Mouse (Mus musculus): ENCODE data around the gene Olfr1357. TPM values are rescaled to one million over a fixed set of nuclear protein-coding genes. Genes with fewer than 3 reads are reported as not detected.

Olfr1357 gene
- polyA plus RNA-seq, 1 experiment from 2014 or later = not detected

GRCm38 (mm10) chr10:78576435-78577184 is 41.3 kb downstream of the Olfr1357 start:
- Histone ChIP-seq H3K36me3 (peaks cover 14% of the 10 kb centered on the region), H3K9me3 (no peaks in the 10 kb centered on the region), H3K27ac (no peak overlapping the region), H3K4me3 (no peak overlapping the region), H3K27me3 (no peaks in the 10 kb centered on the region), H3K4me1 (peaks cover 14% of the 10 kb centered on the region), H3K4me2 (no peak overlapping the region), H3K9ac (no peak overlapping the region)
- WGBS = 95% methylated on average over 16 of the region's 16 CpGs
- ATAC-seq (ENCODE audit: borderline replicate concordance, extremely low read depth, low FRiP score, low TSS enrichment) = no peak

- Histone ChIP-seq H3K36me3 (peaks cover 14% of the 10 kb centered on the region), H3K9me3 (no peaks in the 10 kb centered on the region), H3K27ac (peak overlapping the region; percentile 95; the same call in 1 of the 2 replicates), H3K4me1 (peaks cover 14% of the 10 kb centered on the region), H3K4me2 (peak overlapping the region; percentile 75), H3K4me3 (peak overlapping the region; percentile 72), H3K9ac (peak overlapping the region; percentile 61), H3K27me3 (no peaks in the 10 kb centered on the region)
- ATAC-seq (ENCODE audit: borderline replicate concordance, extremely low read depth, low FRiP score, low TSS enrichment) = no peak
- WGBS = 54% methylated on average over 2 of the region's 2 CpGs
Observed at GRCm38 (mm10) chr10:78575690-78576089, 42.2 kb downstream of the Olfr1357 start.

GRCm38 (mm10) chr10:78575105-78575632 is 42.7 kb downstream of the Olfr1357 start:
- WGBS = 10% methylated on average over 13 of the region's 13 CpGs
- Histone ChIP-seq H3K9ac (peak overlapping the region; percentile 61), H3K36me3 (peaks cover 12% of the 10 kb centered on the region), H3K4me3 (peak overlapping the region; percentile 72), H3K27me3 (no peaks in the 10 kb centered on the region), H3K4me2 (peak overlapping the region; percentile 75), H3K27ac (peak overlapping the region; percentile 95), H3K9me3 (no peaks in the 10 kb centered on the region), H3K4me1 (peaks cover 14% of the 10 kb centered on the region)
- no peak for ATAC-seq (ENCODE audit: borderline replicate concordance, extremely low read depth, low FRiP score, low TSS enrichment)

- H3K27ac ChIP-seq = peak within 1 kb of the TSS; percentile 95
- H3K9ac ChIP-seq = peak within 1 kb of the TSS; percentile 61
- H3K4me1 ChIP-seq = peaks cover 14% of the 10 kb centered on the region
- peak within 1 kb of the TSS; percentile 75 for H3K4me2 ChIP-seq
- peaks cover 7% of the 10 kb centered on the region; the same call in 1 of the 2 replicates for H3K36me3 ChIP-seq
- no peaks in the 10 kb centered on the region for H3K9me3 ChIP-seq
- peak; percentile 91 for ATAC-seq (ENCODE audit: borderline replicate concordance, extremely low read depth, low FRiP score, low TSS enrichment)
- H3K4me3 ChIP-seq = peak within 1 kb of the TSS; percentile 72
- H3K27me3 ChIP-seq = no peaks in the 10 kb centered on the region
- under 1% methylated on average over 51 of the region's 51 CpGs for WGBS
Observed at GRCm38 (mm10) chr10:78574250-78575104, 43.4 kb downstream of the Olfr1357 start, which contains the start of gene Ilvbl. Ilvbl (plus strand) TSS chr10:78574346.

GRCm38 (mm10) chr10:78573226-78573625 is 44.6 kb downstream of the Olfr1357 start:
- Histone ChIP-seq H3K36me3 (0 out of 2 replicates have a peak, but pooled peaks cover 2% of the 10 kb centered on the region), H3K4me1 (peaks cover 14% of the 10 kb centered on the region), H3K27me3 (no peaks in the 10 kb centered on the region), H3K27ac (no peak overlapping the region), H3K4me2 (no peak overlapping the region), H3K4me3 (no peak overlapping the region), H3K9me3 (no peaks in the 10 kb centered on the region), H3K9ac (no peak overlapping the region)
- WGBS = 75% methylated on average over 3 of the region's 3 CpGs
- ATAC-seq (ENCODE audit: borderline replicate concordance, extremely low read depth, low FRiP score, low TSS enrichment) = no peak

GRCm38 (mm10) chr10:78570897-78571296 is 47.0 kb downstream of the Olfr1357 start:
- Histone ChIP-seq H3K27me3 (no peaks in the 10 kb centered on the region), H3K4me1 (peaks cover 13% of the 10 kb centered on the region), H3K27ac (no peak overlapping the region), H3K4me3 (no peak overlapping the region), H3K4me2 (no peak overlapping the region), H3K9me3 (no peaks in the 10 kb centered on the region), H3K36me3 (no peaks in the 10 kb centered on the region), H3K9ac (no peak overlapping the region)
- 45% methylated on average over 2 of the region's 2 CpGs for WGBS
- ATAC-seq (ENCODE audit: borderline replicate concordance, extremely low read depth, low FRiP score, low TSS enrichment) = no peak

GRCm38 (mm10) chr10:78570416-78570815 is 47.5 kb downstream of the Olfr1357 start:
- Histone ChIP-seq H3K9ac (no peak overlapping the region), H3K4me2 (no peak overlapping the region), H3K27ac (no peak overlapping the region), H3K4me3 (no peak overlapping the region), H3K27me3 (no peaks in the 10 kb centered on the region), H3K4me1 (peaks cover 9% of the 10 kb centered on the region), H3K36me3 (no peaks in the 10 kb centered on the region), H3K9me3 (no peaks in the 10 kb centered on the region)
- no peak for ATAC-seq (ENCODE audit: borderline replicate concordance, extremely low read depth, low FRiP score, low TSS enrichment)
- 46% methylated on average over 6 of the region's 6 CpGs for WGBS

GRCm38 (mm10) chr10:78569686-78570085 is 48.2 kb downstream of the Olfr1357 start:
- 0 out of 2 replicates have a peak, but pooled peaks cover 5% of the 10 kb centered on the region for H3K4me1 ChIP-seq
- no peak overlapping the region for H3K9ac ChIP-seq
- H3K9me3 ChIP-seq = no peaks in the 10 kb centered on the region
- H3K4me2 ChIP-seq = no peak overlapping the region
- ATAC-seq (ENCODE audit: borderline replicate concordance, extremely low read depth, low FRiP score, low TSS enrichment) = no peak
- no peak overlapping the region for H3K27ac ChIP-seq
- no peak overlapping the region for H3K4me3 ChIP-seq
- no peaks in the 10 kb centered on the region for H3K27me3 ChIP-seq
- WGBS = 49% methylated on average over 3 of the region's 3 CpGs
- H3K36me3 ChIP-seq = no peaks in the 10 kb centered on the region

- no peaks in the 10 kb centered on the region for H3K27me3 ChIP-seq
- no peak for ATAC-seq (ENCODE audit: borderline replicate concordance, extremely low read depth, low FRiP score, low TSS enrichment)
- 62% methylated on average over 3 of the region's 3 CpGs for WGBS
- H3K4me1 ChIP-seq = 0 out of 2 replicates have a peak, but pooled peaks cover 5% of the 10 kb centered on the region
- H3K27ac ChIP-seq = no peak overlapping the region
- H3K4me3 ChIP-seq = no peak overlapping the region
- no peak overlapping the region for H3K9ac ChIP-seq
- no peaks in the 10 kb centered on the region for H3K36me3 ChIP-seq
- H3K9me3 ChIP-seq = no peaks in the 10 kb centered on the region
- no peak overlapping the region for H3K4me2 ChIP-seq
Observed at GRCm38 (mm10) chr10:78569191-78569590, 48.7 kb downstream of the Olfr1357 start.

- H3K4me2 ChIP-seq = no peak overlapping the region
- no peaks in the 10 kb centered on the region for H3K4me1 ChIP-seq
- no peak overlapping the region for H3K4me3 ChIP-seq
- H3K36me3 ChIP-seq = no peaks in the 10 kb centered on the region
- H3K9me3 ChIP-seq = no peaks in the 10 kb centered on the region
- WGBS = 71% methylated on average over 1 of the region's 1 CpGs
- no peaks in the 10 kb centered on the region for H3K27me3 ChIP-seq
- no peak overlapping the region for H3K27ac ChIP-seq
- no peak overlapping the region for H3K9ac ChIP-seq
- ATAC-seq (ENCODE audit: borderline replicate concordance, extremely low read depth, low FRiP score, low TSS enrichment) = no peak
Observed at GRCm38 (mm10) chr10:78565070-78565469, 52.8 kb downstream of the Olfr1357 start.

All from lung, embryonic 15.5 days (tissue).